Mouse (Mus musculus): ENCODE data around the gene Cntn5. TPM values are rescaled to one million over a fixed set of nuclear protein-coding genes. Genes with fewer than 3 reads are reported as not detected.

Cntn5 gene
- polyA plus RNA-seq (2012; ENCODE audit: insufficient read depth, low replicate concordance): not detected in 2 replicates

DNA sequence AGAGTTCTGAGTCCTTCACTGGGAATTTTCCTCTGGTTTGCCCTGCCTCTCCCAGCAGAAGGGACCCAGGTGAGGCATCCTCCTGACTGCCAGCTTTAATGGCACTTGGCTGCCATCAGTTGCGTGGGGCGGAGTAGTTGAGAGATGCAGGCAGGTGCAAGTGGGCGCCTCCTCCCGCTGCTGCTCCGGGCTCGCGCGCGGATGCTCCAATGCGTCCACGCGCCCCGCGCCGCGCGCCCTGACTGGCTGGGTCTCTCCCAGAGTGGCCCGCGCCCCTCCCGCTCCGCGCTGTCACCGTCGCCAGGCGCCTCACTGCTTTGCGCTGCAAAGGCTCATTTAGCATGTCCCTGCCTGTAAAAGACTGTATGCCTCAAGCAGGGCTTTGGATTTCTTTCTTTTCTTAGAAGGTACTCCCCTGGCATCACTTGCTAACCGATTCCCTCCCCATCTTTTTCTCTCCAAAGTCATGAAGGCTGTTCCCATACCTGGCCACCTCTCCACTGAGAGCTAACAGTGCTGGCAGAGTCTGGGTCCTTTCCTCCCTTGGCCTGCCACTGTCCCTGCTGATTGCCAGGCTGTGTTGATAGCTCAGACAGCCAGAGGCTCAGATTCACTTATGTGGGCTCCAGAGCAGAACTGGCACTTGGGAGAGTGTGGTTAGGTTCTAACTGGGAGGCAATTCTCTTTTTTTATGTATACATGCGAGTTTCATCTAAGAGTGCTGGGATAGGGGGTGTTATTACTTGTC is at the start of gene Cntn5:
Cntn5 (minus strand) TSS at position 160 of the 748 bp plus-strand sequence.
- H3K4me1 ChIP-seq: no peaks in the 10 kb centered on the region
- TF ChIP-seq FLI1 (IDR thresholded peaks at IDR 0.05; ENCODE audit: low read length) (no peak), GATA1 (IDR thresholded peaks at IDR 0.05; ENCODE audit: borderline replicate concordance, low read length) (no peak)
- no peaks in the 10 kb centered on the region for H3K9me3 ChIP-seq
- no peaks in the 10 kb centered on the region for H3K36me3 ChIP-seq (replicated peaks; ENCODE audit: low read length)
- no peak within 1 kb of the TSS for H3K4me3 ChIP-seq (replicated peaks)
- H3K27me3 ChIP-seq (replicated peaks): peaks cover 2% of the 10 kb centered on the region

DNA sequence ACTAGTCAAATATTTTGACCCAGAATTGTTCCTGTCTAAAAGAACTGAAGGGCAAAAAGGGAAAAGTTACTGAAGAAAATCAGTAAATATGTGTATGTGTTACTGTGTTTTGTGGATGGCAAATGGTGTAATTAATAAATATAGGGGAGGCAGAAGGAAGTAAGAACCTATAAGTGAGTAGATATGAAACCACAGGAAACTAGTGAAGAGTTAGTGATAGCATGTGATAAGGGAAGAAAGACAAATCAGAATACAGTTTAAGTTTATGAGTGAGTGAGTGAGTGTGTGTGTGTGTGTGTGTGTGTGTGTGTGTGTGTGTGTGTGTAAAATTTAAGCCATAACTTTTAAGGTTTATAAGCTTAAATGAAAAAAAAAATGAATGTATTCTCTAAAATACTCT is 45.9 kb upstream of the Cntn5 start:
- Histone ChIP-seq H3K9me3 (no peaks in the 10 kb centered on the region), H3K4me3 (replicated peaks) (no peak overlapping the region), H3K27me3 (replicated peaks) (no peaks in the 10 kb centered on the region), H3K4me1 (no peaks in the 10 kb centered on the region), H3K36me3 (replicated peaks; ENCODE audit: low read length) (no peaks in the 10 kb centered on the region)
- TF ChIP-seq GATA1 (IDR thresholded peaks at IDR 0.05; ENCODE audit: borderline replicate concordance, low read length) (no peak), FLI1 (IDR thresholded peaks at IDR 0.05; ENCODE audit: low read length) (no peak)

DNA sequence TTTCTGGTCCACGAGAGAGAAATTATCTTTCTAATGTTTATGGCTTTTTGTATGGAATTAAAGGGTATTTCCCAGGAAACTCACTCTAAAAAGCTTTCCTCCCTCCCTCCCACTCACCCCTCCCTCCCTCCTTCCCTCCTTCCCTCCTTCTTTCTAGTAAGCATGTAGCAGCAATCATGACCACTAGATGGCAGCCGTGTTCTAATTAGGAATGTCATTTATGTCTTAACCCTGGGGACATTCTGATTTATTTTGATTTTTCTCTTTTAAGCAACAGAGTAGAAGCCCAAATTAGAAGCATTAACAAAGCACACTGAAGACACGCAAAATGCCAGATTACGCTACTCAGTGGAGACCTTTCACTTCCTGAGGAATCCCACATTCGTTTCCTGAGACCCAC is 5.0 kb upstream of the Cntn5 start:
- Histone ChIP-seq H3K4me3 (replicated peaks) (no peak overlapping the region), H3K36me3 (replicated peaks; ENCODE audit: low read length) (no peaks in the 10 kb centered on the region), H3K4me1 (no peaks in the 10 kb centered on the region), H3K27me3 (replicated peaks) (peaks cover 2% of the 10 kb centered on the region), H3K9me3 (no peaks in the 10 kb centered on the region)
- TF ChIP-seq FLI1 (IDR thresholded peaks at IDR 0.05; ENCODE audit: low read length): no peak
- TF ChIP-seq GATA1 (IDR thresholded peaks at IDR 0.05; ENCODE audit: borderline replicate concordance, low read length): no peak

DNA sequence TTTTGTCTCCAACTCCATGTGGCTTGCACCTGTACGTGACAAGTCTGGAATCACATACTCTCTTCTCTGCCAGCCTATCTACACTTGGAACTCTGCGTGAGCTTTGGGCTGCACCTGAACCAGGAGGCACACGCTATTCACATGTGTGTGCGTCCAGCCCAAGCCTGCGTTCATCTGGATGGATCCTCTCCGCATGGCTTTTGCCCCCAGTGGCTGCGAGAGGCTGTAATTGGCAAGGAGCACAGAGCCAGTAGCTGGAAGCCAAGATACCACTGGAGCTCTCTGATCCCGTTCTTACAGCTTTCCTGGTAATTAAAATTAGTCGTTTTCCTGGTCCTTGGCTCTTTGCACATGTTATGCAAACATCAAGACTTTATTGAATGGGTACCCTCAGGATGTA is 1.1 kb upstream of the Cntn5 start:
- no peaks in the 10 kb centered on the region for H3K36me3 ChIP-seq (replicated peaks; ENCODE audit: low read length)
- no peaks in the 10 kb centered on the region for H3K9me3 ChIP-seq
- TF ChIP-seq GATA1 (IDR thresholded peaks at IDR 0.05; ENCODE audit: borderline replicate concordance, low read length) (no peak), FLI1 (IDR thresholded peaks at IDR 0.05; ENCODE audit: low read length) (no peak)
- no peaks in the 10 kb centered on the region for H3K4me1 ChIP-seq
- H3K27me3 ChIP-seq (replicated peaks): peaks cover 2% of the 10 kb centered on the region
- H3K4me3 ChIP-seq (replicated peaks): no peak overlapping the region

DNA sequence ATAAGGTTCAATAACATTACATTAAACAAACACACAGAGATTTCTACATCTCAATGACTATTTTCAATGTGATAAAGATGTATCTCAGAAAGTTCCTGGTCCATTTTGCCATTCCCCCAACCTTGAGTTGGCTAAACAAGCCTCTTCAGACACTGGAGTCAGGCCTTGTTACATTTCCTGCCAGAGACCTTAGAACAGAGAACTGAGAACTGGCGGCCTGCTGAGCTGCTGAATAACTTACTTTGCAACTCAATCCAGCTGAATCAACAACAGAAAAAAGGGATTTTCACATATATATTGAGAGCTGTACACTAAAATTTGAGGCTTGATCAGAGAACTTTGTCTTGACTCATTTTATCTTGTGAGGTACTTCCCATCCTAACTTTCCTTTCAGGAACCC is 24.8 kb downstream of the Cntn5 start:
- Histone ChIP-seq H3K9me3 (no peaks in the 10 kb centered on the region), H3K27me3 (replicated peaks) (no peaks in the 10 kb centered on the region), H3K36me3 (replicated peaks; ENCODE audit: low read length) (no peaks in the 10 kb centered on the region), H3K4me1 (no peaks in the 10 kb centered on the region), H3K4me3 (replicated peaks) (no peak overlapping the region)
- no peak for TF ChIP-seq FLI1 (IDR thresholded peaks at IDR 0.05; ENCODE audit: low read length)
- TF ChIP-seq GATA1 (IDR thresholded peaks at IDR 0.05; ENCODE audit: borderline replicate concordance, low read length): no peak

DNA sequence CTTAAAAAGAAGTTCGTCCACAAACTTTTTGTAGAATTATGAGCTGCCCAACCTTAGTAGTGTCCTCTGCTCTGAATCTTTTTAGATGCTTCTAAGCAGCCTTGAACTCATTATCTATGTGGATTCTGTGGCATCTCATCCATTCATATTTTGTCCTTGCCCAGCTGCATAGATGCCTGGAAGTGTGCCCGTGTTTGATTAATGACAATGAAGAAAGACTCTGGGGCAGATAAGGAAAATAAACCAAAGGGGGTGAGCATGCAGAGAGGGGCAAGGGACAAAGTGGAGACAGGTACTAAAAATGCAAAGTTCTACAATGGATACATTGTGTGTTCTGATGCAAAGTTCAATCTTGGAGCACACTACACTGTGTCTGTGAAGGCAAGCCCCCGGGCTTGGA is 30.7 kb downstream of the Cntn5 start:
- H3K36me3 ChIP-seq (replicated peaks; ENCODE audit: low read length): no peaks in the 10 kb centered on the region
- TF ChIP-seq GATA1 (IDR thresholded peaks at IDR 0.05; ENCODE audit: borderline replicate concordance, low read length) (no peak), FLI1 (IDR thresholded peaks at IDR 0.05; ENCODE audit: low read length) (no peak)
- H3K4me1 ChIP-seq: no peaks in the 10 kb centered on the region
- no peaks in the 10 kb centered on the region for H3K9me3 ChIP-seq
- H3K4me3 ChIP-seq (replicated peaks): no peak overlapping the region
- no peaks in the 10 kb centered on the region for H3K27me3 ChIP-seq (replicated peaks)

DNA sequence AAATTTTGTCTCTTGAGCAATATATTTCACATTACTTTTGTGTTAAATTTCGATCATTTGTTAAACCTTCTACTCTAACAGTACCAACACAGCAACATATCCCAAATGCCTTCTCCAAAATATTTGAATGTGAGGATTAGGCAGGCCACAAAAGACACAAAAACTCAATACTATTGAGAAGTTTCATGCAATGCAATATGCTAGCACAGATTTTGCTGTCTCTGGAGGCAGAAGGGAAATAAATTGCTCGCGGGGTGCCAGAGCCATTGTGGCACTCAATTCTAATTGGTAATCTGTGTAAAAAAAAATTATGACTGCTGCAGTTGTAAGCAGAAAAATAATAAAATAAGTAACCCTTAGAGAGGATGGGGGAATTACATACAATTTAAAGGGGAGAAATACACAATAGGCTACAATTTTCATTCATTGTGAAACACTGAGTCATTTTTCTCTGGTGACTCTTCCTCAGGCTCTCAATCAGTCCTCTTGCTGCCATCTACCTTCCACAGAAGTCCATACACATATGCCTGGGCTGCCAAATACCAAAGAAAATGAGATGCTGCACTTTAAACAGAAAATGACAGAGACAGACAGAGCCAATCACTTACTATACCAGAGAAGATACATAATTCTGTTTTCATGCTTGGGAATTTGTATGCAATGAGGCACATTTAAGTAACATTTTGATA is 48.2 kb downstream of the Cntn5 start:
- no peaks in the 10 kb centered on the region for H3K4me1 ChIP-seq
- no peaks in the 10 kb centered on the region for H3K36me3 ChIP-seq (replicated peaks; ENCODE audit: low read length)
- H3K9me3 ChIP-seq: no peaks in the 10 kb centered on the region
- H3K4me3 ChIP-seq (replicated peaks): no peak overlapping the region
- TF ChIP-seq GATA1 (IDR thresholded peaks at IDR 0.05; ENCODE audit: borderline replicate concordance, low read length) (no peak), FLI1 (IDR thresholded peaks at IDR 0.05; ENCODE audit: low read length) (no peak)
- no peaks in the 10 kb centered on the region for H3K27me3 ChIP-seq (replicated peaks)

DNA sequence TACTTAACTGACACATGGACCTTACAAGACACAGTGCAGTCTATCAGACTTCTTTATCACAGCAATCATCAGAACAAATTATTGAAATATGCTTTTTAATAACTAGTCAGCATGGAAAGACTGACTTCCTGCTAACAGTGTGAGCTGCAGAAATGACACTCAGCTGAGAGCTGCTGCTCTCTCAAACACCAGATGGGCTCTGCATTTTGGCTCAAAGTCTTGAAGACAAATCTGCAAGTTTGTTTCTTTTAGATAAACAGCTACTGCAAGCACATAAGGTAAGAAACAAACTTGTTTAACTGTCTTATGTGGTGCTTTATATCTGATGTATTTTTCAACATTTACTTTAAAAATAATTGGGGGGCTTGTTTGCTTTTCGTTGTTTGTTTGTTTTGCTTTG is 87.9 kb downstream of the Cntn5 start:
- Histone ChIP-seq H3K9me3 (no peaks in the 10 kb centered on the region), H3K4me3 (replicated peaks) (no peak overlapping the region), H3K4me1 (no peaks in the 10 kb centered on the region), H3K27me3 (replicated peaks) (no peaks in the 10 kb centered on the region), H3K36me3 (replicated peaks; ENCODE audit: low read length) (no peaks in the 10 kb centered on the region)
- TF ChIP-seq GATA1 (IDR thresholded peaks at IDR 0.05; ENCODE audit: borderline replicate concordance, low read length) (no peak), FLI1 (IDR thresholded peaks at IDR 0.05; ENCODE audit: low read length) (no peak)

DNA sequence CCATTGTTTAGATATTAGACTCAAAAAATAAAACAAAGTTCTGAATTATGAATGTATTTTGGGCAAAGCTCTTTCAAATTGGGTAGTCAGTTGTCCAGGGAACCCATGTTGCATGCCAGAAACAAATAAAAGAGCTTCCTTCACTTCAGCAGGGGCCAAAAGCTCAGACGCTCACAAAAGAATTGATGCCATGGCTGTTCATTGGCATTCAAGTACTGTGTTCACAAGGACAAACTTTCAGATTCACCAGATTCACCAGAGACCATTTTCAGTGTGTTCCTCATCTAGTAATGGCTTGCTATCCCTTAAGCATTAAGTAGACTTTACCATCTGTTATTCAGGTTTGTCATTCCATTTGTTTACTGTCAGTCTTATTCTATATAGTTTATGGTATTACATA is 107.4 kb downstream of the Cntn5 start:
- no peaks in the 10 kb centered on the region for H3K27me3 ChIP-seq (replicated peaks)
- TF ChIP-seq GATA1 (IDR thresholded peaks at IDR 0.05; ENCODE audit: borderline replicate concordance, low read length): no peak
- no peak for TF ChIP-seq FLI1 (IDR thresholded peaks at IDR 0.05; ENCODE audit: low read length)
- no peaks in the 10 kb centered on the region for H3K4me1 ChIP-seq
- H3K36me3 ChIP-seq (replicated peaks; ENCODE audit: low read length): no peaks in the 10 kb centered on the region
- H3K4me3 ChIP-seq (replicated peaks): no peak overlapping the region
- no peaks in the 10 kb centered on the region for H3K9me3 ChIP-seq

DNA sequence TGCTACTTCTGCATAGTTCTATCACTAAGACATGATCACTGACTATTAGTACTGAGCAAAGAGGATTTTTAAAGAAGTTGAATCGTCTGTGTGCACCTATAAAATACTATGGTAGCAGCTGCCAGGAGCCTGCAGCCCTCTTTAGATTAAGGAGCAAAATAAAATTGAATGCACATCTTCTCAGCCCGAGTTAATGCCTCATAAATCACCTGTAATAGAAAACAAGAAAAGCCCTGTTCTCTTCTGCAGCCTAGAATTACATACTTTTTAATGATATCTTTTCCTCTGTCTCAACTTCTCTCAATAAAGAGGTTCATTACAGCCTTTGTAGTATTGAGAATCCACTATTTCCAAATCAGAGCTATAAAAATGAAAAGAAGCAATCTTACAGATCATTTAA is 109.5 kb downstream of the Cntn5 start:
- no peak for TF ChIP-seq FLI1 (IDR thresholded peaks at IDR 0.05; ENCODE audit: low read length)
- TF ChIP-seq GATA1 (IDR thresholded peaks at IDR 0.05; ENCODE audit: borderline replicate concordance, low read length): no peak
- Histone ChIP-seq H3K4me1 (no peaks in the 10 kb centered on the region), H3K9me3 (no peaks in the 10 kb centered on the region), H3K4me3 (replicated peaks) (no peak overlapping the region), H3K36me3 (replicated peaks; ENCODE audit: low read length) (no peaks in the 10 kb centered on the region), H3K27me3 (replicated peaks) (no peaks in the 10 kb centered on the region)
